Mouse (Mus musculus) brain, adult 2 months (tissue): ENCODE results near the gene Obp2a.
"Not testable (repeated sequence)": the region's sequence is repeated elsewhere in the genome, so short reads cannot be mapped to it uniquely, and the experiment has no call there.

Source experiments
- DNase-seq: peaks from one replicate; pipeline ENCODE4 v3.0.0; 2011; ENCODE audit warnings: low read depth, low spot score

Gene Obp2a

GRCm38 (mm10) chr2:25699743-25700142, at the start of gene Obp2a:
TSS of gene Obp2a (plus strand) at chr2:25700043.
- DNase-seq: not testable (repeated sequence)

GRCm38 (mm10) chr2:25652902-25653301, 46.9 kb upstream of the Obp2a start, which contains the start of gene Lcn8:
TSS of gene Lcn8 (plus strand) at chr2:25653120.
- DNase-seq: no peak

- no peak for DNase-seq
Measured at GRCm38 (mm10) chr2:25654502-25654901, 45.3 kb upstream of the Obp2a start.

- peak; percentile 17 for DNase-seq
Measured at GRCm38 (mm10) chr2:25656691-25657090, 43.2 kb upstream of the Obp2a start.

GRCm38 (mm10) chr2:25657246-25657645, 42.6 kb upstream of the Obp2a start:
- peak; percentile 32 for DNase-seq

GRCm38 (mm10) chr2:25657652-25658051, 42.2 kb upstream of the Obp2a start, which contains the start of gene Lcn5:
TSS of gene Lcn5 (plus strand) at chr2:25657952.
- no peak for DNase-seq

GRCm38 (mm10) chr2:25660279-25660678, 39.6 kb upstream of the Obp2a start:
- no peak for DNase-seq

GRCm38 (mm10) chr2:25661245-25661970, 38.4 kb upstream of the Obp2a start:
- no peak for DNase-seq

- peak; percentile 50 for DNase-seq
Measured at GRCm38 (mm10) chr2:25663511-25663910, 36.3 kb upstream of the Obp2a start.

GRCm38 (mm10) chr2:25664125-25664524, 35.7 kb upstream of the Obp2a start:
- DNase-seq: no peak

GRCm38 (mm10) chr2:25666516-25666915, 33.3 kb upstream of the Obp2a start:
- DNase-seq: no peak

- DNase-seq: no peak
Measured at GRCm38 (mm10) chr2:25676486-25676885, 23.4 kb upstream of the Obp2a start, which contains the start of gene Lcn6. TSS of gene Lcn6 (plus strand) at chr2:25676786.

GRCm38 (mm10) chr2:25679559-25679958, 20.3 kb upstream of the Obp2a start:
- no peak for DNase-seq

GRCm38 (mm10) chr2:25682426-25682825, 17.4 kb upstream of the Obp2a start, which contains the start of gene Lcn10:
TSS of gene Lcn10 (plus strand) at chr2:25682726.
- DNase-seq: no peak

- DNase-seq: no peak
Measured at GRCm38 (mm10) chr2:25686941-25687340, 12.9 kb upstream of the Obp2a start.

- peak; percentile 79 for DNase-seq
Measured at GRCm38 (mm10) chr2:25694605-25695004, 5.2 kb upstream of the Obp2a start.

GRCm38 (mm10) chr2:25696951-25697350, 2.9 kb upstream of the Obp2a start:
- no peak for DNase-seq

GRCm38 (mm10) chr2:25698696-25699095, 1.1 kb upstream of the Obp2a start:
- no peak for DNase-seq

- no peak for DNase-seq
Measured at GRCm38 (mm10) chr2:25701001-25701400, 1.2 kb downstream of the Obp2a start.

- DNase-seq: no peak
Measured at GRCm38 (mm10) chr2:25703706-25704105, 3.9 kb downstream of the Obp2a start.

GRCm38 (mm10) chr2:25706643-25707481, 7.0 kb downstream of the Obp2a start, which contains the start of gene Bmyc:
TSS of gene Bmyc (plus strand) at chr2:25706739.
- peak; percentile 97 for DNase-seq

- DNase-seq: peak; percentile 85
Measured at GRCm38 (mm10) chr2:25708121-25708520, 8.3 kb downstream of the Obp2a start.
